Mouse (Mus musculus) erythroblast, embryonic 14.5 days (primary cell): ENCODE data around the gene Lmnb2. TPM values are rescaled to one million over a fixed set of nuclear protein-coding genes. Genes with fewer than 3 reads are reported as not detected.
A peak's percentile ranks its signal among the peaks of the same experiment; 100 is the strongest.

ENCODE experiments used
- H3K27me3 ChIP-seq: 2 replicates; pipeline ENCODE4 v1.6.1; 2012; ENCODE audit warnings: inconsistent platforms; ENCODE audit not compliant: control insufficient read depth
- H3K36me3 ChIP-seq: 2 replicates; pipeline ENCODE4 v1.6.1; 2012; ENCODE audit warnings: mild to moderate bottlenecking, inconsistent platforms; ENCODE audit not compliant: control insufficient read depth
- H3K4me1 ChIP-seq: 2 replicates; pipeline ENCODE4 v1.6.1; 2012; ENCODE audit warnings: inconsistent platforms; ENCODE audit not compliant: control insufficient read depth
- H3K4me3 ChIP-seq: replicated peaks from 2 replicates; pipeline ENCODE3; 2012; ENCODE audit warnings: moderate library complexity, mild to moderate bottlenecking, inconsistent platforms
- H3K9me3 ChIP-seq: 2 replicates; pipeline ENCODE4 v1.6.1; 2012; ENCODE audit warnings: low read length, inconsistent platforms, mixed read lengths; ENCODE audit not compliant: control insufficient read depth
- GATA1 ChIP-seq: IDR thresholded peaks from 2 replicates; pipeline ENCODE4 v1.6.1; 2012; ENCODE audit warnings: low read length, inconsistent platforms, mixed read lengths
- TAL1 ChIP-seq: IDR thresholded peaks from 3 replicates; pipeline ENCODE4 v1.6.1; 2012; ENCODE audit warnings: low read length, inconsistent platforms, mixed read lengths
- polyA plus RNA-seq: library from polyadenylated mRNA; stranded (reverse); fragments of >175 nt; gene quantifications from 2 replicates; pipeline ENCODE4 v1.2.3, GENCODE M21; 2012

The Lmnb2 gene
- polyA plus RNA-seq, 1 experiment, result 1.1 TPM

GRCm38 (mm10) chr10:80925472-80925871 lies 7.4 kb upstream of the Lmnb2 start:
- peaks cover 35% of the 10 kb centered on the region for H3K27me3 ChIP-seq

GRCm38 (mm10) chr10:80921923-80922322 lies 3.9 kb upstream of the Lmnb2 start:
- H3K4me1 ChIP-seq, result peaks cover 26% of the 10 kb centered on the region
- peak overlapping the region; percentile 16 for H3K4me3 ChIP-seq
- no peaks in the 10 kb centered on the region for H3K9me3 ChIP-seq
- no peak for TF ChIP-seq GATA1
- TF ChIP-seq TAL1, result no peak
- peaks cover 44% of the 10 kb centered on the region for H3K27me3 ChIP-seq
- no peaks in the 10 kb centered on the region for H3K36me3 ChIP-seq

More at GRCm38 (mm10) chr10:80925472-80925871, 7.4 kb upstream of the Lmnb2 start:
- Histone ChIP-seq H3K4me1 (peaks cover 29% of the 10 kb centered on the region), H3K36me3 (no peaks in the 10 kb centered on the region), H3K9me3 (peaks cover 4% of the 10 kb centered on the region; the same call in 1 of the 2 replicates), H3K4me3 (no peak overlapping the region)
- TF ChIP-seq GATA1, result no peak
- TF ChIP-seq TAL1, result no peak

DNA sequence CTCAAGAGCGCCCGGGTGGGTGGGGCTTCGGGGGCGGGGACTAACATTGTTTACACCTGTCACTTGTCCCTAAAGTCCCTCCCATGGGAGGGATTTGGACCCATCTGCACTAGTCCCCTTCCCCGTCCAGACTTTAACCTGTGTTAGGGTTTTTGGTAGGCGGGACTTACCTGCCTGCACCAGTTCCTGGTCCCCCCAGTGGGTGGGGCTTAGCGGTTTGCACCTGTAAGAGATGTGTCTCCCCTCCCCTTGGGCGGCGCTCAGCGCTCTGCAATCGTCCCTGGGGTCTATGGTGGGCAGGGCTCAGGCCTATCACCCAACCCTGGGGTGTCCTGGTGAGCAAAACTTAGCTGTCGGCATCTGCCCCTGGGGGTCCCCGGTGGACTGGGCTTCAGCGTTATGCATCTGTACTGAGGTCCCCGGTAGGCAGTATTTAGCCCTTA lies 688 bp downstream of the Lmnb2 start:
- peak overlapping the region; percentile 81 for H3K4me3 ChIP-seq
- peaks cover 61% of the 10 kb centered on the region for H3K4me1 ChIP-seq
- H3K9me3 ChIP-seq, result no peaks in the 10 kb centered on the region
- peaks cover 40% of the 10 kb centered on the region for H3K27me3 ChIP-seq
- peaks cover 16% of the 10 kb centered on the region for H3K36me3 ChIP-seq
- TF ChIP-seq TAL1 (no peak), GATA1 (no peak)

DNA sequence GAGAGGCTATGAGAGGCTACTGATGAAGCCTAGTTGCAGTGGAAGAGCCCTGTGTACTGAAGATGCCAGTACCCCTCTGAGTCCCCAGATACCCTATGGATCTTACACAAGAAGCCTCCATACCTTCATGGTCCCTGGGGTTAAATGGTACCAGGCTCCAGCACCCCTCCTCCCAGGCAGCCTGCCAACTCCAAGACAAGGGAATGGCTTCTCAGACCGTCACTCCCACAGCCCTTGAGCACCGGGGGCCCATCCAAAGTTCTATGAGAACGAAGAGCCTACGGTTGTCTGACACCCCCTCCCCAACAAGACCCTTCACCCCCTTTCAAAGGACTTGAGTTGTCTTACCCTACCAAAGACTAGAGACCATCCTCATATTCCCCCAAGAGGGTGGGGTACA lies 2.3 kb downstream of the Lmnb2 start:
- Histone ChIP-seq H3K9me3 (no peaks in the 10 kb centered on the region), H3K27me3 (peaks cover 29% of the 10 kb centered on the region), H3K4me1 (peaks cover 55% of the 10 kb centered on the region), H3K4me3 (no peak overlapping the region), H3K36me3 (peaks cover 32% of the 10 kb centered on the region)
- TF ChIP-seq GATA1 (no peak), TAL1 (no peak)

GRCm38 (mm10) chr10:80915260-80915659 lies 2.8 kb downstream of the Lmnb2 start:
- Histone ChIP-seq H3K4me1 (peaks cover 55% of the 10 kb centered on the region), H3K36me3 (peaks cover 37% of the 10 kb centered on the region), H3K9me3 (no peaks in the 10 kb centered on the region), H3K4me3 (no peak overlapping the region), H3K27me3 (peaks cover 27% of the 10 kb centered on the region)
- TF ChIP-seq GATA1 (no peak), TAL1 (peak; percentile 51; the same call in 2 of the 3 replicates)

DNA sequence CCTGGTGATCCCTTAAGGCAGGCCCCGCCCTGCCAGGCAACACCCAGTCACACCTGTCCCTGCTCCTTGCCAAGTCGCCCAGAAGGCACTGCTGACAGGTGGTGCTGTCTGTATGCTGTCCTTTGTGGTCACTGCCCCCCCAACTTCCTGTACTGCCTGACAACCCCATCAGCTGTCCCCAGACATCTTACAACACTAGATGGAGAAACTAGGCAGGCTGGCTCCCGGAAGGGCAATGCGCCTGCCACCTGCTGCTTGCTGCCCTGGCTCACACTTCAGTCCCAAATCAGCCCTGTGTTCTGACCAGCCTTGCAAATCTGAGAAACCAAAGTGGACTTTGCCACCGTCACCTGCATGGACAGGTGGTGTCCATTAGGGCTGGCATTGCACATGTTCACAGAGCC lies 3.8 kb downstream of the Lmnb2 start:
- H3K4me1 ChIP-seq, result peaks cover 55% of the 10 kb centered on the region
- TF ChIP-seq GATA1, result no peak
- no peak for TF ChIP-seq TAL1

GRCm38 (mm10) chr10:80913364-80914011 lies 4.6 kb downstream of the Lmnb2 start:
- H3K4me3 ChIP-seq, result no peak overlapping the region
- peaks cover 13% of the 10 kb centered on the region for H3K27me3 ChIP-seq
- no peak for TF ChIP-seq GATA1
- TF ChIP-seq TAL1, result no peak
- peaks cover 55% of the 10 kb centered on the region for H3K36me3 ChIP-seq
- H3K9me3 ChIP-seq, result no peaks in the 10 kb centered on the region
- H3K4me1 ChIP-seq, result peaks cover 54% of the 10 kb centered on the region

More for the DNA sequence above, 3.8 kb downstream of the Lmnb2 start:
- Histone ChIP-seq H3K9me3 (no peaks in the 10 kb centered on the region), H3K27me3 (peaks cover 20% of the 10 kb centered on the region), H3K36me3 (peaks cover 47% of the 10 kb centered on the region), H3K4me3 (no peak overlapping the region)

DNA sequence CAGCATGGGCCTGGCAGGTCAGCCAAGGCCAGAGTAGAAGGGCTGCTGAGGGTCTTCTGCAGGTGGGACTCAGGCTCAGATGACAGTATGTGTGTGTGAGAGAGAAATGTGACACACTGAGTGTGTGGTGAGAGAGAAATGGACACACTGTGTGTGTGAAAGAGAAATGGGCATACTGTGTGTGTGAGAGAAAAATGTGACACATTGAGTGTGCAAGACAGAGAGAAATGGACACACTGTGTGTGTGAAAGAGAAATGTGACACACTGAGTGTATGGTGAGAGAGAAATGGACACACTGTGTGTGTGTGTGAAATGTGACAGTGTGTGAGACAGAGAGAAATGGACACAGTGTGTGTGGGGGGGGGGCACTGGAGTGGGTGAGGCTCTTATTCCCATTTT lies 6.2 kb downstream of the Lmnb2 start:
- H3K27me3 ChIP-seq, result no peaks in the 10 kb centered on the region

GRCm38 (mm10) chr10:80911354-80911753 lies 6.7 kb downstream of the Lmnb2 start:
- no peaks in the 10 kb centered on the region for H3K27me3 ChIP-seq
- peaks cover 72% of the 10 kb centered on the region for H3K36me3 ChIP-seq

More for the DNA sequence above, 6.2 kb downstream of the Lmnb2 start:
- H3K4me1 ChIP-seq, result peaks cover 38% of the 10 kb centered on the region
- no peak for TF ChIP-seq TAL1
- no peak for TF ChIP-seq GATA1
- H3K4me3 ChIP-seq, result no peak overlapping the region
- H3K9me3 ChIP-seq, result no peaks in the 10 kb centered on the region
- peaks cover 70% of the 10 kb centered on the region for H3K36me3 ChIP-seq

More at GRCm38 (mm10) chr10:80911354-80911753, 6.7 kb downstream of the Lmnb2 start:
- Histone ChIP-seq H3K4me3 (no peak overlapping the region), H3K4me1 (peaks cover 33% of the 10 kb centered on the region), H3K9me3 (no peaks in the 10 kb centered on the region)
- TF ChIP-seq GATA1, result no peak
- TF ChIP-seq TAL1, result no peak
